29 mouse cellular contexts compared by ENCODE assay signal in genomic region chr14:34142915-34143314, GRCm38 (mm10). TPM values are rescaled to one million over a fixed set of nuclear protein-coding genes. Genes with fewer than 3 reads are reported as not detected.
"Had no signal": no experiment of that assay in that cellular context is flagged by ENCODE, and none has a peak within 500 bp of the region (broad histone marks: within the 10 kb centered on the region; RNA-seq: fewer than 3 reads in every experiment).

No protein-coding gene starts in this region.

- H3K4me2 ChIP-seq: heart, embryonic 11.5 days; heart, embryonic 13.5 days; heart, embryonic 15.5 days; hindbrain, embryonic 13.5 days; hindbrain, embryonic 15.5 days; kidney, embryonic 15.5 days; limb, embryonic 12.5 days; liver, embryonic 11.5 days; liver, embryonic 13.5 days; liver, embryonic 15.5 days had no signal

- H3K4me1 ChIP-seq: heart, embryonic 13.5 days; heart, embryonic 15.5 days; hindbrain, embryonic 13.5 days; hindbrain, embryonic 15.5 days; kidney, embryonic 15.5 days; limb, embryonic 10.5 days; limb, embryonic 12.5 days; liver, embryonic 13.5 days; liver, embryonic 15.5 days had no signal

- H3K27me3 ChIP-seq: heart, embryonic 13.5 days; heart, embryonic 15.5 days; hindbrain, embryonic 13.5 days; hindbrain, embryonic 15.5 days; kidney, embryonic 15.5 days; limb, embryonic 12.5 days; liver, embryonic 13.5 days; liver, embryonic 15.5 days had no signal

- ATAC-seq: hindbrain, postnatal 0 days; intestine, embryonic 16.5 days had no signal

- H3K27ac ChIP-seq: heart, embryonic 13.5 days; heart, embryonic 15.5 days; hindbrain, embryonic 13.5 days; hindbrain, embryonic 15.5 days; hindbrain, postnatal 0 days; kidney, embryonic 15.5 days; left cerebral cortex, adult 2 months; limb, embryonic 10.5 days; limb, embryonic 12.5 days; liver, embryonic 13.5 days; liver, embryonic 15.5 days had no signal

- H3K4me3 ChIP-seq: heart, embryonic 13.5 days; heart, embryonic 15.5 days; hindbrain, embryonic 13.5 days; hindbrain, embryonic 15.5 days; kidney, embryonic 15.5 days; left cerebral cortex, adult 2 months; limb, embryonic 10.5 days; limb, embryonic 12.5 days; liver, embryonic 13.5 days; liver, embryonic 15.5 days had no signal

- H3K36me3 ChIP-seq: heart, embryonic 13.5 days; heart, embryonic 15.5 days; hindbrain, embryonic 13.5 days; hindbrain, embryonic 15.5 days; kidney, embryonic 15.5 days; limb, embryonic 10.5 days; limb, embryonic 12.5 days; liver, embryonic 13.5 days; liver, embryonic 15.5 days had no signal

- DNase-seq: gastrocnemius, postnatal 14 days; gastrocnemius, postnatal 36 days; heart, adult 18-20 months; heart, postnatal 14 days; heart, postnatal 36 days; kidney, adult 11 months; kidney, adult 2 months; kidney, adult 9 months; kidney, postnatal 10 days; kidney, postnatal 25 days; kidney, postnatal 4 days; liver; liver, embryonic 13.5 days had no signal

- H3K9me3 ChIP-seq: heart, embryonic 13.5 days; heart, embryonic 15.5 days; hindbrain, embryonic 13.5 days; hindbrain, embryonic 15.5 days; kidney, embryonic 15.5 days; limb, embryonic 10.5 days; limb, embryonic 12.5 days; liver, embryonic 13.5 days; liver, embryonic 15.5 days had no signal

- H3K9ac ChIP-seq: heart, embryonic 13.5 days; heart, embryonic 15.5 days; hindbrain, embryonic 13.5 days; hindbrain, embryonic 15.5 days; kidney, embryonic 15.5 days; limb, embryonic 12.5 days; liver, embryonic 13.5 days; liver, embryonic 15.5 days had no signal

RNA-seq across cellular contexts. Expression of gene Npy4r, which starts 9.4 kb away (rescaled TPM):
- polyA plus RNA-seq: hindbrain, embryonic 11.5 days; limb, embryonic 10.5 days; limb, embryonic 12.5 days; liver, embryonic 13.5 days had no signal

RNA-seq across cellular contexts. Expression of gene A630023A22Rik, which starts 40.4 kb away (rescaled TPM):
- polyA plus RNA-seq: heart, embryonic 11.5 days; heart, embryonic 13.5 days; heart, embryonic 15.5 days; heart, postnatal 0 days; hindbrain, embryonic 11.5 days; hindbrain, embryonic 13.5 days; hindbrain, embryonic 15.5 days; hindbrain, postnatal 0 days; kidney, adult 2 months; limb, embryonic 10.5 days; limb, embryonic 12.5 days; limb, embryonic 14.5 days; liver, embryonic 11.5 days; liver, embryonic 13.5 days; liver, embryonic 15.5 days had no signal

RNA-seq across cellular contexts. Expression of gene Anxa8, which starts 57.1 kb away (rescaled TPM):
- polyA plus RNA-seq: hindbrain, embryonic 13.5 days had no signal
